Mouse (Mus musculus): ENCODE measurements around the gene Ppp1r1b. TPM values are rescaled to one million over a fixed set of nuclear protein-coding genes. Genes with fewer than 3 reads are reported as not detected.

Gene Ppp1r1b
- polyA plus RNA-seq, 1 experiment, result 6.9 TPM

DNA sequence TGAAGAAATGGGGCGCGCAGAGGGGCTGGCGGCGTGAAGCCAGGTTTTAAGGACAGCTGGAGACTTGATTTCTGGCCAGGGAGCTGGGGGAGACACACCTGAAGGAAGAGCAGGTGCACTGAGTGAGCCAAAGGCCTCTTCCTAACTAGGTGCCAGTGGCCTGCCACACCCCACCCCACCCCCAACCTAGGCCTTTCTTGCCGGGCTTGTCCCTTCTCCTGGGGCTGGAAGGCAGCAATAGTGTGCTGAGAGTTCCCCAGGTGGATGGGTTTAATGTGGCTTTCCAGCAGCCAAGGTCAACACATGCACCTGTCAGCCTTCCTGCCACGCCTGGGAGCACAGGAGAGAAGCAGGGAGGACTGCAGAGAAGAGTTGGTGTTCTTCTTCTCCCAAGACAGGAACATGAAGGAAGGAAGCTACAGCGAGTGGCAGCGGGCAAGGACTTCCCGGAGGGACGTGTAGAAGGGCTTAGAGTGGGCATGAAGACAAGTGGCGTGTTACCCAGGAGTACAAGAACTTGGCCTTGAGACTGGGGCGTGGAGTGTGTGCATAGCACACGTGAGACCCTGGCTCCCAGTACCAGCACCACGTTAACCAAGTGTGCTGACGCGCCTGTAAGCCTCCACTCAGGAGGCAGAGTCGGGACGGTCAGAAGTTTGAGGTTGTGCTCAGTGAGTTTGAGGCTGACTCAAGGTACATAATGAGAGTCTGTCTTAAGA, 4.2 kb downstream of the Ppp1r1b start:
- TF ChIP-seq POLR2A (IDR thresholded peaks at IDR 0.05; ENCODE audit: borderline replicate concordance, extremely low read depth, insufficient read depth, insufficient read length, poor library complexity, severe bottlenecking), result no peak
- no peak for TF ChIP-seq CTCF (IDR thresholded peaks at IDR 0.05; ENCODE audit: borderline replicate concordance, extremely low read depth, insufficient read depth, insufficient read length)
- DNase-seq (ENCODE audit: low read depth), result no peak

DNA sequence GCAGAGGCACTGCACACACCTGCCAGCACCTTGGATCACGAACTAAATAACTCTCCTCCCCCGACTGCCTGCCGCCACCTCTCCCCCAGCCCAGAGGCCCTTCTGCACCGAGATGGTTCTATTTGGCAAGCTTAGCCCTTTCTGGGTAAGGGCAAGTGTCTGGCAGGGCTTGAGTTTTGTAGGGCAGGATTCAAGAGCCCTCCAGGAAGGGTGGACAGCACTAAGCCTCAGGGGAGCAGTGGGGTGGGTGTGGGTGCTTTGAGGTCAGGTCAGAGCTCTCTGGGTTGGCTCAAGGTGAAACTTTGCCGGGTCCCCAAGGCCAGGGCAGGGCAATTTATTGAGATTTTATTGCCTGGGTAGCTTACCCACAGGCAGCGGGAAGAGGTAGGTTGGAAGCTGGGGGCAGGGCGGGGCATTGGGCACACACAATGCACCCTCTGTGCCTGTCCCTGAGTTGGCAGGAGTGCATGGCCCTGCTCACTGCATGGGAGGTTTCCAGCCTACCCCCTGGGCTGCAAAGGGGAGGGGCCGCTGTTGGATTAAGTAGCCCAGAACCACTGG, 5.5 kb downstream of the Ppp1r1b start:
- no peak for DNase-seq (ENCODE audit: low read depth)
- TF ChIP-seq CTCF (IDR thresholded peaks at IDR 0.05; ENCODE audit: borderline replicate concordance, extremely low read depth, insufficient read depth, insufficient read length), result no peak
- TF ChIP-seq POLR2A (IDR thresholded peaks at IDR 0.05; ENCODE audit: borderline replicate concordance, extremely low read depth, insufficient read depth, insufficient read length, poor library complexity, severe bottlenecking), result no peak

DNA sequence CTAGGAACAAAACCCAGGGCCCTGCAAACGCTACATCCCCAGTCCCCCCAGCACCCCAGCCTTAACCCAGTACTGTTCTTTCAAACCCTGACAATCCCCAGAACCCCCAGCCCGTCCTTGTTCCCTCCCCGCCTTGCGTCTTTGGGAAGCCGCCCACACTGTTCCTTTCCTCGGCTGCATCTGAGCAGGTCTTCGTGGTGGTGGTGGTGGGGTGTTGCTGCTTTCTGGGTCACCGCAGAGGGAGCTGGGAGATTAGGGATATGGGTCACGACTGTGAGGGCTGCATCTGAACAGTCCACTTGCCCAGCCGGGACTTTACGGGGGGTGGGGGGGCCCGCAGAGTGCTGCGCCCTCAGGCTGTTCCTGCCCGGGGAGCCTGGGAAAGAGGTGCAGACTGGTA, 6.2 kb downstream of the Ppp1r1b start:
- no peak for TF ChIP-seq POLR2A (IDR thresholded peaks at IDR 0.05; ENCODE audit: borderline replicate concordance, extremely low read depth, insufficient read depth, insufficient read length, poor library complexity, severe bottlenecking)
- TF ChIP-seq CTCF (IDR thresholded peaks at IDR 0.05; ENCODE audit: borderline replicate concordance, extremely low read depth, insufficient read depth, insufficient read length), result no peak
- no peak for DNase-seq (ENCODE audit: low read depth)

DNA sequence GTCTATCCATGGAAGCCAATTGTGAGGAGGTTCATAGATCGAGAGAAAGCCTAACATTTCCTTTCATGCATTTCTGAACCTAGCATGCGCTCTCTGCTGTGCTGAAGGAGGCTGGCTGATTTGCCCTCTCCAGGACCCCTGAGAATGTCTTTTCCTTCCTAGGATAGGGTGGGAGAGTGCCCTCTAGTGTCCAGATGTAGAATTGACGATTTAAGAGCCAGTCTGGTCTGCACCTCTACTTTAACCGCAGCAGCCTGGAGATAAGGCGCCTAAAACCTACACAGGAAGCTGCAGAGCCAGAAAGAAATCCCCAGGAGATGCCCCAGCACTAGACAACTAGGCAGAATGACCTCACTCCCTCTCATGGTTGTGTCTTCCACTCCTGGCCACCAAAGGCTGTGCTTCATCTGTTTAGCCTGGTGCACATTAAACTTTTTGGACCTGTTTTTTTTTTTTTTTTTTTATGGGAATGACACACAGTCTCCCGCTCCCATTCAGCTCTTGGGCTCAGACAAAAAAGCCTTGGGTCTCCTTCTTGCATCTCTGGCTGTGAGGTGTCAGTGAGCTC, 7.6 kb downstream of the Ppp1r1b start:
- TF ChIP-seq CTCF (IDR thresholded peaks at IDR 0.05; ENCODE audit: borderline replicate concordance, extremely low read depth, insufficient read depth, insufficient read length) (peak; percentile 80; the same call in 1 of the 2 replicates), POLR2A (IDR thresholded peaks at IDR 0.05; ENCODE audit: borderline replicate concordance, extremely low read depth, insufficient read depth, insufficient read length, poor library complexity, severe bottlenecking) (no peak)
- DNase-seq (ENCODE audit: low read depth), result peak; percentile 90

DNA sequence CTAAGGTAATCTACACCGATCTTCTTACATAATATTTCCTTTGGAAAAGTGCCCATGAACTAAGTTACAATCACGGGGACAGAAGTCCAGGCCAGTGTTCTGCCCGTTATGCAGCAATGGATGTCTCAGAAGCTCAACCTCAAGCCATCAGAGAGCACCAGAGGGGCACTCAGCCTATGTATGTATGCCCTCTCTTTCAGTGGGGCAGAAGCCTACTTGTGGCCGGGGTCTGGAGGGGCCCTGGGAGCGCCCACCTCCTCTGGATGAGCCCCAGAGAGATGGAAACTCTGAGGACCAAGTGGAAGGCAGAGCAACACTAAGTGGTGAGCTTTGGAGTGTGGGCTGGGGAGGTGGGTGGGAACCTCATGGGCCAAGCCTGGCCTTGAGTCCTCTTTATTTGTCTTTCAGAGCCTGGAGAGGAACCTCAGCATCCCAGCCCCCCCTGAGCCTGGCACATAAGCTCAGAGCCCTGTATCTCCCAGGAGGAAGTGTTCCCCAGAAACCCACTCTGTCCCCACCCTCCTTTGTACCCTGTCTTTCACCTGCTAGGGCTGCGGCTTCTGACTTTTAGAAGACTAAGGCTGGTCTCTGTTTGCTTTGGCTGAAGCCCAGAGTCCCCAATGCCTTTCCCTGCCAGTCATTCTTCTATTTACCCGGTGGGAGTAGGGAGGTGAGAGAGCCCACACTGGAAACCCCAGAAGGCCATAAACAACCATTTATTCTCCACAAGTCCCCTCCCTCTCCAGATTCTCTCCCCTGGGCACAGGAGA, 8.6 kb downstream of the Ppp1r1b start:
- TF ChIP-seq POLR2A (IDR thresholded peaks at IDR 0.05; ENCODE audit: borderline replicate concordance, extremely low read depth, insufficient read depth, insufficient read length, poor library complexity, severe bottlenecking) (no peak), CTCF (IDR thresholded peaks at IDR 0.05; ENCODE audit: borderline replicate concordance, extremely low read depth, insufficient read depth, insufficient read length) (no peak)
- no peak for DNase-seq (ENCODE audit: low read depth)

DNA sequence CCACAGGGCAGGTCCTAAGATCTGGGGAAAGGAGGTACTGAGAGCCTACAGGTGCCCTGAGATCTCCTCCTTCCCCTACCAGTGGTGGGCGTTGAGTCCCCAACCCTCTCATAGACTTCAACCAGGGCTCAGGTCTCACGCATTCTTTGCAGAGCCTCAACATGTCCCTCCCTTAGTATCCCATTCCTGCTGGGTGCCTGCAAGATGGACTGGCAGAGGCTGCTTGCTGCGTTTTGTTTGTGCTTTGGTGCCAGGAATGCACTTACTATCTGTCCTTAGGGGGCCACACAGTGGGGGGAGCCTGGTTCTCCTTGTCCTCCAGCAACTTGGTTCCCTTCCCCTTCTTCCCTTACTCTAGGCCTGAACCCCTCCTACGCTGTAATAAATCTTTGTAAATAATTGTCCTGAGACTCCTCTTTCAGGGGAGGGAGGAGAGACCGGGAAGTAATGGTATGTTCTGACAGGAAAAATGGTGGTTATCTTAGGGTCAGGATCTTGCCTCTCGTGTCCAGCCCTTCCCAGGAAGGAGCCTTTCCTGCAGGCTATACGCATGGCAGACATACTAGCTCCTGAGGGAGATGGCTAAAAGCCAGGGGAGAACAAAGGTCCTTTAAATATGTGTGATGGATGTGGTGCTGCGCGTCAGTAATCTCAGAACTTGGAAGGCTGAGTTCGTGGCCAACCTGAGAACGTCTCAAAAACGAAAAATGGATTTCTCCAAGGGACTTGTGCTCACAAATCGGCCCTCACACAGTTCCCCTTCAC, 9.4 kb downstream of the Ppp1r1b start:
- TF ChIP-seq POLR2A (IDR thresholded peaks at IDR 0.05; ENCODE audit: borderline replicate concordance, extremely low read depth, insufficient read depth, insufficient read length, poor library complexity, severe bottlenecking) (no peak), CTCF (IDR thresholded peaks at IDR 0.05; ENCODE audit: borderline replicate concordance, extremely low read depth, insufficient read depth, insufficient read length) (no peak)
- no peak for DNase-seq (ENCODE audit: low read depth)

DNA sequence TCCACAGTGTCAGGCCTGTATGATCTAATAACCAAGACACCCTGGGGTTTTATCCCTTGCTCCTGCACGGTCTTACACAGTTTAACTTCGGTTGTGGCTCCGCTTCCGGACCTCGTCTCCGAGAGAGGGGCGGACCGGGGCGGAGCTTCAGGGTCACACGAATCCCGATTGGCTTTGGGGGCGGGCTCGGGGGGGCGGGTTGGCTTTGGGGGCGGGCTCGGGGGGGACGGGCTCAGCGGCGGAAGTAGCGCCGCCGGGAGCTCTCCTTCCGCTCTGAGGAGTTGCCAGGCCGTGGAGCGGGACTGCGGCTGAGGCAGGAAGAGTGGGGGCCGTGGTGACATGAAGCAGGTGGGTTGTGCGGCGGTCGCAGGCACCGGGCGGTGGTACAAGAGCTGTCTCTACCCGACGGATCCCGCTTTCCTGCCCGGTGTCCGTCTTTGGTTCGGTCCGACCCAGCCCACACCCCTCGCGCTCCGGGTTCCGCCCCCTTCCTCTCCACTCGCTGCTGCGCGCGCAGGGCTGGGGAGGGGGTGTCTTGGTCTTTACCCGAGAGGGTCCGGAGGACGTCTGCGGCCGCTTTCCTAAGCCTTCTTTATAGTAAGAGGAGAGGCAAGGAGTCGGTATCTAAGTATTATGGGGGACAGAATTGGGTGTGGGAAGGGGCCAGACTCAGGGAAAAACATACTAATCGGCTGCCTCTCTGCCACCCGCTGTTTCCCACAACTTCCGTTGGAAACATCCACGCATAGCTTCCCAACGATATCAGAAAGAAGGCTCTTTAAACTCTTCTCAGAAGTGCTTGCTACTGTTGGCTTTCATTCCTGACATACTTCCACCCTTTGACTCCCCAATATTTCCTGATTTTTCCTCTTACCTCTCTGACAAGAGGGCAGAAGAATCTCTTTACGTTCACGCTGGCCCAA, 10.2 kb downstream of the Ppp1r1b start, which contains the start of gene Stard3:
Stard3 (plus strand) TSS at position 208 of the 923 bp plus-strand sequence.
- no peak for TF ChIP-seq CTCF (IDR thresholded peaks at IDR 0.05; ENCODE audit: borderline replicate concordance, extremely low read depth, insufficient read depth, insufficient read length)
- TF ChIP-seq POLR2A (IDR thresholded peaks at IDR 0.05; ENCODE audit: borderline replicate concordance, extremely low read depth, insufficient read depth, insufficient read length, poor library complexity, severe bottlenecking), result 0 out of 2 replicates have a peak, but pooled peaks have one; percentile 22
- DNase-seq (ENCODE audit: low read depth), result peak; percentile 96

DNA sequence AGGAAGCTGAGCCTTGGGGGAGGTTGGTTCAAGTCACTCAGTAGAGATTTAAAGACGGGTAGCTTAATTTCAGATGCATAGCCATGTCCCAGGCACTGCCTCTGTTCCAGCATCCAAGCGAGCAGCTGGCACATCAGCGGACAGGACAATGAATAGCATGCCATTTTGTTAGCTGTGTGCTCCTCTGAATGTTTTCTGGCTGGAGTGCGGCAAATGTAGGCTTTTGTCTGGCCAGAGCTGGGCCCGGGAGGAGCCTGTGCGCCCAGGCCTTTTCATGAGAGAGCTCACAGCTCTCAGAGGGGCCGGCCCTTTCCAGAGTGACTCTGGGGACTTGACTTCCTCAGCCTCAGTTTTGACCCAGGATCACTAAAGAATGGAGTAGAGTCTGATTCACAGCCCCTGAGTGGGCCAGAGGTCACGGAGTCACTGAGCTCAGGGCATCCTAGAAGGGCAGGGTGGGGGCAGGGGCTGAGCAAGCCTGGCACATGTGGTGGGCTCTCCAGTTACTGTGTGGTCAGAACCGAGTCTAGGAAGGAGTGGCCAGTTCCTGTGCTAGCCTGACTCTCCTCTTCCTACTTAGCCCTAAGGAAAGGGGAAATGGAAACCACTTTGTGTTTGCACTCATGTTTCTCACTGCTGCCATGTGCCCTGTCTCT, 12.8 kb downstream of the Ppp1r1b start:
- TF ChIP-seq POLR2A (IDR thresholded peaks at IDR 0.05; ENCODE audit: borderline replicate concordance, extremely low read depth, insufficient read depth, insufficient read length, poor library complexity, severe bottlenecking), result no peak
- no peak for TF ChIP-seq CTCF (IDR thresholded peaks at IDR 0.05; ENCODE audit: borderline replicate concordance, extremely low read depth, insufficient read depth, insufficient read length)
- DNase-seq (ENCODE audit: low read depth), result peak; percentile 54

DNA sequence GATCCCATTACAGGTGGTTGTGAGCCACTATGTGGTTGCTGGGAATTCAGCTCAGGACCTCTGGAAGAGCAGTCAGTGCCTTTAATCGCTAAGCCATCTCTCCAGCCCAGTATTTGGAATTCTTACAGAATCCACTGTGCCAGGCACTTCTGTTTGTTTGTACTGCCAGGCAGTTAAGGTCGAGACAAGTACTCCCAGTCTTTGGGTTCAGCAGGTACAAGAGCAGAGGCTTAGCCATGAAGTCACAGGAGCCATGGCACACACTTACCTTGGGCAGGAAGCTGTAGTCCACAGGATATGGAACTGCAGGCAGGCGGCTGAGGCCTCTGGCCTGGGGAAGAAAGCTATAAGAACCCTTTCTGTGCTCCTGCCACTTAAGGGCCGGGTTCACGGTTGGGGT, 15.6 kb downstream of the Ppp1r1b start:
- no peak for DNase-seq (ENCODE audit: low read depth)
- TF ChIP-seq POLR2A (IDR thresholded peaks at IDR 0.05; ENCODE audit: borderline replicate concordance, extremely low read depth, insufficient read depth, insufficient read length, poor library complexity, severe bottlenecking) (no peak), CTCF (IDR thresholded peaks at IDR 0.05; ENCODE audit: borderline replicate concordance, extremely low read depth, insufficient read depth, insufficient read length) (no peak)

All from brain, embryonic 14.5 days (tissue).